Mouse (Mus musculus) C2C12 (cell line): ENCODE data around the gene Dcun1d2. TPM values are rescaled to one million over a fixed set of nuclear protein-coding genes. Genes with fewer than 3 reads are reported as not detected.

Experiments used
- H3K27me3 ChIP-seq: one replicate; pipeline ENCODE4 v1.6.1; 2011; ENCODE audit not compliant: control insufficient read depth, insufficient read depth, insufficient read length
- H3K36me3 ChIP-seq: one replicate; pipeline ENCODE4 v1.6.1; 2011; ENCODE audit not compliant: control insufficient read depth, insufficient read depth
- H3K4me3 ChIP-seq: one replicate; pipeline ENCODE4 v1.5.1; 2011; ENCODE audit warnings: mild to moderate bottlenecking, control low read depth; ENCODE audit not compliant: poor library complexity, insufficient read depth, severe bottlenecking
- H3K79me2 ChIP-seq: one replicate; pipeline ENCODE4 v1.6.1; 2011; ENCODE audit not compliant: control insufficient read depth, insufficient read depth
- H3K79me3 ChIP-seq: one replicate; pipeline ENCODE4 v1.6.1; 2011; ENCODE audit warnings: low read depth, control low read depth
- H3ac ChIP-seq: one replicate; pipeline ENCODE3; 2011; ENCODE audit warnings: low read depth; ENCODE audit not compliant: control insufficient read depth, insufficient read length
- CEBPB ChIP-seq: IDR thresholded peaks from one replicate; pipeline ENCODE4 v1.6.1; 2011; ENCODE audit warnings: low read depth, mild to moderate bottlenecking, control low read depth, moderate library complexity
- CTCF ChIP-seq: IDR thresholded peaks from one replicate; pipeline ENCODE4 v1.5.1; 2011; ENCODE audit not compliant: control insufficient read depth, insufficient read depth, insufficient read length
- FOSL1 ChIP-seq: IDR thresholded peaks from one replicate; pipeline ENCODE4 v1.8.0; 2011; ENCODE audit warnings: mild to moderate bottlenecking, low read length; ENCODE audit not compliant: poor library complexity, insufficient read depth, severe bottlenecking
- MAX ChIP-seq: IDR thresholded peaks from one replicate; pipeline ENCODE4 v1.6.1; 2011; ENCODE audit warnings: mild to moderate bottlenecking, control low read depth
- MYOD1 ChIP-seq: IDR thresholded peaks from one replicate; pipeline ENCODE4 v1.6.1; 2011; ENCODE audit warnings: low read depth; ENCODE audit not compliant: control insufficient read depth, insufficient read length
- MYOG ChIP-seq: IDR thresholded peaks from one replicate; pipeline ENCODE4 v1.6.1; 2011; ENCODE audit not compliant: control insufficient read depth, insufficient read length; ENCODE audit errors: extremely low read depth
- USF1 ChIP-seq: IDR thresholded peaks from one replicate; pipeline ENCODE4 v1.6.1; 2011; ENCODE audit warnings: low read depth, mild to moderate bottlenecking, control low read depth, moderate library complexity
- polyA plus RNA-seq: library from polyadenylated mRNA; unstranded; fragments of >200 nt; fragmentation: generic; extraction: Trizol; gene quantifications from one replicate; pipeline ENCODE4 v1.2.1, GENCODE M21; 2012; ENCODE audit warnings: missing spikeins

The Dcun1d2 gene
- polyA plus RNA-seq, 1 experiment: 12.2 TPM

DNA sequence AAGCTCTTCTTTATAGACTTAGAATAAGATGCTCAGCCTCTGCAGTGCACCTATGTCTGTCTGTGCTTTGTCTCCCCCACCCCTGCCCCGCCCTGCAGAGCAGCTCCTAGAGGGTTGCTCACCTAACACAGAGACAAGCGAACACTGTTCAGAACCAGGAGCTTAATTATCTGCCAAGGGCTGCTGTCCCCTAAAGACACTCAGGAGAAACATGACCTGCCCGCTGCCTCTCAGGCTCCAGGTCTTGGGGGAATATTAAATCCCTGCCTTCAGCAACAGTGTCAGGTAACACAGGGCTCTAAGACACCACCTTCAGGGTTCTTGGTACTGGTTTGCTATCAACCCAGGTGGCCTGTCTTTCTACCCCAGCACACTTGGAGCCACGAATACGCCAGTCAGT, 34.5 kb downstream of the Dcun1d2 start:
- no peak for TF ChIP-seq CTCF
- TF ChIP-seq FOSL1: no peak
- no peak for TF ChIP-seq CEBPB
- no peak for TF ChIP-seq USF1
- TF ChIP-seq MYOD1: no peak
- no peak for TF ChIP-seq MAX
- TF ChIP-seq MYOG: no peak
- Histone ChIP-seq H3K79me3 (no peaks in the 10 kb centered on the region), H3K79me2 (no peaks in the 10 kb centered on the region), H3K36me3 (peaks cover 17% of the 10 kb centered on the region), H3ac (no peak overlapping the region), H3K4me3 (no peak overlapping the region), H3K27me3 (peaks cover 13% of the 10 kb centered on the region)

DNA sequence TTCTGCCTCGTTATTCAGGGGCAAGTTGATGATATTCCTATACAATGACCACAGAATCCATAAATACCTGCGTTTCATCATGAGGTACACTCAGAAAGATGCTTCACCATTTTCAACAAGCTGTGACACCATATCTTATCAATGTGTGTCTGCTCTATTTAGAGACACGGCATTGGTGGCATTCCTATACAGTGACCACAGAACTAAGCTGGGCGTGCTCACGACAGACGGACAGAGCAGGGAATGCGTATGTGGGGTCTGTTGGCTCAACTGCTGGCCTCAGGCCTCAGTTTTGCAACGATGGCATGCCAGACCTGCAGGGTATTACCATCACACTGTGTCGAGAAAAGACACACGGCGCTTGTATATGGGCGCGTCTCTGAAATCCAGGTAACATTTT, 35.1 kb downstream of the Dcun1d2 start:
- Histone ChIP-seq H3K36me3 (peaks cover 17% of the 10 kb centered on the region), H3K79me2 (no peaks in the 10 kb centered on the region), H3K79me3 (no peaks in the 10 kb centered on the region), H3K27me3 (peaks cover 19% of the 10 kb centered on the region), H3ac (no peak overlapping the region), H3K4me3 (no peak overlapping the region)
- TF ChIP-seq CEBPB: no peak
- TF ChIP-seq FOSL1: no peak
- TF ChIP-seq CTCF: no peak
- no peak for TF ChIP-seq MAX
- TF ChIP-seq MYOG: no peak
- no peak for TF ChIP-seq USF1
- TF ChIP-seq MYOD1: no peak

DNA sequence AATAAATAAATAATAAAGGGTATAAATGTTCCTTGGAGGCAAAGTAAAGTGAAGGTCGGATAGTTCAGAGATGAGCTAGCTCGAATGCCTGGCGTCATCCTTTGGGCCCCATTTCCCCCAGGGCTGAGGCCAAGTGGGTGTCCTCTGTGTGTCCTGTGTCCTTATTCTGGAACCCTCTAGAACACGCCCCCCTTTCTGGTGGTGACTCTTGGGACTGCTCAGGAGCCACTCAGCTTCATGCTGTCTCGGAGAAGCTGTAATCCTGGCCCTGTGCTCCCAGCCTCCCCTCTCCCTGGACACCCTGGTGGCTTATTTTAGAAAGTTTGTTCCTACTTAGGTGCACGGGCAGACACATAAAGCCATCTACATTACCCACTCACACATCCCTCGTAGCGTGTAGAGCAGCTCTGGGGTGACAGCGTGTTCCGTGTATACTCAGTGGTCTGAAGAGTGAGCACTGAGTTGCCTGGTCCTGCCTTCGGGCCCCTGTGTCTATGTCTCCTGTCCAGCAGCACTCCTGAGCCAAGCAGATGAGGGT, 43.5 kb downstream of the Dcun1d2 start:
- no peaks in the 10 kb centered on the region for H3K36me3 ChIP-seq
- no peak for TF ChIP-seq MYOG
- TF ChIP-seq CTCF: no peak
- TF ChIP-seq MYOD1: no peak
- TF ChIP-seq CEBPB: no peak
- TF ChIP-seq USF1: no peak
- TF ChIP-seq FOSL1: no peak
- TF ChIP-seq MAX: no peak
- H3K79me3 ChIP-seq: no peaks in the 10 kb centered on the region
- peaks cover 72% of the 10 kb centered on the region for H3K27me3 ChIP-seq
- H3K79me2 ChIP-seq: no peaks in the 10 kb centered on the region
- no peak overlapping the region for H3K4me3 ChIP-seq
- H3ac ChIP-seq: no peak overlapping the region

DNA sequence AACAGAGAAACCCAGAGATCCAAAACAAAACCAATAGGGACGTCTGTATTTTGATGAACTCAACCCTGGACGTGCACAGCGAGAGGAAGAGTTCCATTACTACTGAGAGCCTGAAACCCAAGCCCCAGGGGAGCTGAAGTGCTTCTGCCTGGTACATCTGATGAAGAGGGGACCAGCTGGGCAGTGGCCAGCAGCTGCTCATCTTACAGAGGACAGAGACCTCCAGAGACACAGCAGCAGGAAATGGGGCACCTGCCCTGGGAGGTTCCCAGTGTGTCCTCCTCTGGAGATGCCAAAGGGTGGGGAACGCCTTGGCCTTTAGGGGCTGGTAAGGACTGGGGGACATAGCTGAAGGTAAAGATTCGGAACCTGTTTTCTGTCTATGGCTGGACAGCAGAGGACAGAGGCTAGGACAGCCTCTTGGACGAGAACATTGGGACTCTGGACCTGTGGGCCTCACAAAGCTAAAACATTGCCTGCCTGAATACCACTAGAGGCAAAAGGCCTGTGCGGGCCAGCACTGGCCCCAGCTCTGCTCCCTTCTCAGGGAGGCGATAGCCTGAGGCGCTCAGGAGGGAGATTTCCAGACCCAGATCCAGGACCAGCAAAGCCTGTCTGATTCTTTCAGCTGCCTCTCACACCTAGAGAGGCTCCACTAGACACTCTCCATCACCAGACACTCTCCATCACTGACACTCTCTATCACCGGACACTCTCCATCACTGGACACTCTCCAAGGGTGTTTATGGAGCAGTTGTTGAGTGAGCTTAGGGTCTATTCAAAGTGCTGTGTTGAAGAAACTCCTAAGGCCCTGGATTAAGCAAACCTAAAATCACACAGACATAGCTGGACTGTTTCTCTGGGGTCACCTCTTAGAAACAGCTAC, 44.7 kb downstream of the Dcun1d2 start:
- Histone ChIP-seq H3ac (no peak overlapping the region), H3K79me3 (no peaks in the 10 kb centered on the region), H3K79me2 (no peaks in the 10 kb centered on the region), H3K27me3 (peaks cover 72% of the 10 kb centered on the region), H3K36me3 (no peaks in the 10 kb centered on the region), H3K4me3 (no peak overlapping the region)
- TF ChIP-seq USF1: no peak
- TF ChIP-seq CTCF: no peak
- TF ChIP-seq MAX: no peak
- TF ChIP-seq MYOD1: no peak

DNA sequence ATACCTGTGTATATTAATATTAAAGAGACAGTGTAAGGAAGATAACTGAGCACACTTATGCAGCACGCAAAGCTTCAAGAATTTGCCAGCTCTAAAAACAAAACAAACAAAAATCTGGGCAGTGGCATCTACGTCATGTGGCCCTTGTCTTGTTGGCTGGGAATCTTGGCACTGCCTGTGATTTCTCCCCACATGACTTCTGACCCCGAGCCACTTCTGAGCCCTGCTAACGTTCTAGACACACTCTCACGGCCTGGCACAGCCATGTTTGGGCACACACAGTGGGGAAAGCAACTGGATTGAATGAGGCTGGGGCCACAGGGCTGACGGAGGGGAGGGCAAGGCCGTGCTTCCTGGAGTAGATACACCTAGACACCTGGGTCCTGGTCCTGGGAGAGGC, 47.2 kb downstream of the Dcun1d2 start:
- TF ChIP-seq FOSL1: no peak
- no peak for TF ChIP-seq CTCF
- TF ChIP-seq MYOG: no peak
- TF ChIP-seq MYOD1: no peak
- TF ChIP-seq CEBPB: no peak
- no peak for TF ChIP-seq MAX
- no peaks in the 10 kb centered on the region for H3K79me3 ChIP-seq
- H3ac ChIP-seq: no peak overlapping the region
- no peak overlapping the region for H3K4me3 ChIP-seq
- H3K27me3 ChIP-seq: peaks cover 70% of the 10 kb centered on the region
- no peaks in the 10 kb centered on the region for H3K79me2 ChIP-seq
- H3K36me3 ChIP-seq: no peaks in the 10 kb centered on the region

DNA sequence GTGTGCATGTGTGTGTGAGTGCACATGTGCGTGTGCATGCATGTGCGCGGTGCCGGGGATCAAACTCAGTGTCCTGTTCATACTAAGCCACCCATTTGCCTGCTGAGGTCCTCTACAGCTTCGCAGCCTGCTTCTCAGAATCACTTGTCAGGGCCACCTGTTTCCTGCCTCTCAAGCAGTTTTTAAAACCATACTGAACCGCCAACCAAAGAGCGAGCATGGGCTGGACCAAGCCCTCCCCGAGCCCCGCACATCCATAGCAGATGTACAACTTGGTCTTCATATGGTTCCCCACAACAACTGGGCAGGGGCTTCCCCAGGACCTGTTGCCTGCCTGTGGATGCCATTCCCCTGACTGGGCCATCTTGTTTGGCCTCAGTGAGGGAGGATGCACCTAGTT, 47.9 kb downstream of the Dcun1d2 start:
- Histone ChIP-seq H3K27me3 (peaks cover 70% of the 10 kb centered on the region), H3K79me3 (no peaks in the 10 kb centered on the region), H3ac (no peak overlapping the region), H3K4me3 (no peak overlapping the region), H3K79me2 (no peaks in the 10 kb centered on the region), H3K36me3 (no peaks in the 10 kb centered on the region)
- no peak for TF ChIP-seq FOSL1
- TF ChIP-seq CEBPB: no peak
